Mouse (Mus musculus) embryonic fibroblast, embryonic 13.5 days (primary cell): ENCODE measurements around the gene T2.

Experiments
- CTCF ChIP-seq: IDR thresholded peaks from 2 replicates; pipeline ENCODE4 v1.5.1; 2011; ENCODE audit warnings: mild to moderate bottlenecking, control low read depth, low read length, moderate library complexity, borderline replicate concordance; ENCODE audit not compliant: insufficient read depth
- POLR2A ChIP-seq: IDR thresholded peaks from 2 replicates; pipeline ENCODE4 v1.6.1; 2011; ENCODE audit warnings: low read depth, mild to moderate bottlenecking, control low read depth, low read length, moderate library complexity

- TF ChIP-seq CTCF (no peak), POLR2A (no peak)
Observed at GRCm38 (mm10) chr17:8420739-8421138, 64.9 kb downstream of the T2 start.
